Mouse (Mus musculus): ENCODE results near the gene Hsd3b7. TPM values are rescaled to one million over a fixed set of nuclear protein-coding genes. Genes with fewer than 3 reads are reported as not detected.

Hsd3b7 gene
- 15.7 and 17.3 TPM in 2 replicates for polyA plus RNA-seq (2012; rRNA removed)

GRCm38 (mm10) chr7:127800435-127801009, at the start of gene Hsd3b7:
Gene Hsd3b7, plus strand, starts transcription at chr7:127800604.
- peak; percentile 67 to 92 for DNase-seq (ENCODE audit: extremely low spot score in 1 of 2, low spot score in 1 of 2)

- DNase-seq (ENCODE audit: extremely low spot score in 1 of 2, low spot score in 1 of 2), result no peak
Observed at GRCm38 (mm10) chr7:127751619-127752018, 48.8 kb upstream of the Hsd3b7 start.

GRCm38 (mm10) chr7:127752069-127752468, 48.3 kb upstream of the Hsd3b7 start:
- no peak for DNase-seq (ENCODE audit: extremely low spot score in 1 of 2, low spot score in 1 of 2)

GRCm38 (mm10) chr7:127753158-127753557, 47.2 kb upstream of the Hsd3b7 start:
- DNase-seq (ENCODE audit: extremely low spot score in 1 of 2, low spot score in 1 of 2), result no peak

GRCm38 (mm10) chr7:127753741-127754140, 46.7 kb upstream of the Hsd3b7 start:
- DNase-seq (ENCODE audit: extremely low spot score in 1 of 2, low spot score in 1 of 2), result no peak

GRCm38 (mm10) chr7:127759716-127760115, 40.7 kb upstream of the Hsd3b7 start:
- DNase-seq (ENCODE audit: extremely low spot score in 1 of 2, low spot score in 1 of 2), result no peak

GRCm38 (mm10) chr7:127760478-127760877, 39.9 kb upstream of the Hsd3b7 start:
- DNase-seq (ENCODE audit: extremely low spot score in 1 of 2, low spot score in 1 of 2), result no peak

GRCm38 (mm10) chr7:127761026-127761425, 39.4 kb upstream of the Hsd3b7 start:
- peak in 1 of 2 experiments; percentile 74 for DNase-seq (ENCODE audit: extremely low spot score in 1 of 2, low spot score in 1 of 2)

GRCm38 (mm10) chr7:127763642-127764041, 36.8 kb upstream of the Hsd3b7 start:
- no peak for DNase-seq (ENCODE audit: extremely low spot score in 1 of 2, low spot score in 1 of 2)

- DNase-seq (ENCODE audit: extremely low spot score in 1 of 2, low spot score in 1 of 2), result no peak
Observed at GRCm38 (mm10) chr7:127765756-127766155, 34.6 kb upstream of the Hsd3b7 start.

- no peak for DNase-seq (ENCODE audit: extremely low spot score in 1 of 2, low spot score in 1 of 2)
Observed at GRCm38 (mm10) chr7:127766851-127767609, 33.4 kb upstream of the Hsd3b7 start.

- no peak for DNase-seq (ENCODE audit: extremely low spot score in 1 of 2, low spot score in 1 of 2)
Observed at GRCm38 (mm10) chr7:127767671-127768345, 32.6 kb upstream of the Hsd3b7 start.

GRCm38 (mm10) chr7:127768346-127768996, 31.9 kb upstream of the Hsd3b7 start:
- DNase-seq (ENCODE audit: extremely low spot score in 1 of 2, low spot score in 1 of 2), result no peak

GRCm38 (mm10) chr7:127768997-127769593, 31.3 kb upstream of the Hsd3b7 start:
- DNase-seq (ENCODE audit: extremely low spot score in 1 of 2, low spot score in 1 of 2), result peak; percentile 99

GRCm38 (mm10) chr7:127769651-127770038, 30.8 kb upstream of the Hsd3b7 start, which contains the start of gene Orai3:
Gene Orai3, plus strand, starts transcription at chr7:127769815.
- peak; percentile 79 to 87 for DNase-seq (ENCODE audit: extremely low spot score in 1 of 2, low spot score in 1 of 2)

GRCm38 (mm10) chr7:127770039-127770905, 30.1 kb upstream of the Hsd3b7 start:
- no peak for DNase-seq (ENCODE audit: extremely low spot score in 1 of 2, low spot score in 1 of 2)

- peak; percentile 58 to 61 for DNase-seq (ENCODE audit: extremely low spot score in 1 of 2, low spot score in 1 of 2)
Observed at GRCm38 (mm10) chr7:127771262-127771661, 29.1 kb upstream of the Hsd3b7 start.

- DNase-seq (ENCODE audit: extremely low spot score in 1 of 2, low spot score in 1 of 2), result no peak
Observed at GRCm38 (mm10) chr7:127772080-127772479, 28.3 kb upstream of the Hsd3b7 start.

- DNase-seq (ENCODE audit: extremely low spot score in 1 of 2, low spot score in 1 of 2), result no peak
Observed at GRCm38 (mm10) chr7:127772557-127772956, 27.8 kb upstream of the Hsd3b7 start.
